Mouse (Mus musculus) neutrophil, adult 83 days (primary cell): ENCODE measurements around the gene Mterf2. TPM values are rescaled to one million over a fixed set of nuclear protein-coding genes. Genes with fewer than 3 reads are reported as not detected.

Experiments used
- total RNA-seq, 2 experiments: library from RNA; stranded (reverse); gene quantifications; one replicate each; pipeline ENCODE4 v1.2.4; 2023

Gene Mterf2
- total RNA-seq, result 1 to 10 TPM in 1 of 2 experiments, under 1 TPM in 1; 0.84 to 1.8 TPM

DNA sequence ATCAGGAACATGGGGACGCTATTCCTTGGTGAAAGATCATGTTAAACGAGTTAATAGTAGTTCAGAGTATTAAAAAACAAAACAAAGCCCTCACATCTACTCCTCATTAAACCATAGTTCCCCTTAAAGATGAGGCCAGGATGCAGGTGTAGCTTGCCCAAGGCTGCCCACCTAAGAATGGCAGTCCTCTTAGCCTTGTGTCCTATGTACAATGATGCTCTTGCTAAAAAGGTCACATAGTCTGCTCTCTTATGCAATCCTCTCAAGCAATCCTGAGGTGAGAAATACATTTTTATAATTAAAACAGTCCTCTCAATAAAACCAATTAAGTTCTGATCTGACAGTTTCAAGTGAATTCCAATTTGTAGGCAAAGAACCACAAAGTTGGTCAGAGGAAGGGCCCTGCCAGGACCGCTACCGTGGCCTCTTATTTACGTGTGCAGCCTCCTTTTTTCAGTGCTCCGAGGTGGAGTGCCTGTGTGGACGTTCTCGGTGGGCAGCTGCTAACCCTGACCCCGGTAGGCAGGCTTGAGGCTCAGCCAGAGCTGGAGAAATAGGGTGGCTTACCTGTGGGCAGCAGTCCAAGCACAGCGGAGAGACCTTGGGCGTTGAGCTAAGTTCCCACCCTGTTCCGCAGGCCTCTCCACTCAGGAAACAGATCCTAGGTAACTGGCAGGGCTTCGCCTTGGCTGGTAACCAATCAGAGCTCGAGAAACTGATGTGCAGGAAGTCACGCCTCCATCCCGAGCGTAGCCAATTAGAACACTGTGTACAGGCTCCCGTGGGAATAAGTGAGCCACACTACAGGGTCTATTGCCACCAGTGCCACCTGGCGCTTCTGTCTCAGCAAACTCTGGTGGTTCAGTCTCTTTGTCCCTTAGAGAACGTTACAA, at the start of gene Mterf2:
TSS of gene Mterf2 (minus strand) at position 633 of the 893 bp plus-strand sequence.

DNA sequence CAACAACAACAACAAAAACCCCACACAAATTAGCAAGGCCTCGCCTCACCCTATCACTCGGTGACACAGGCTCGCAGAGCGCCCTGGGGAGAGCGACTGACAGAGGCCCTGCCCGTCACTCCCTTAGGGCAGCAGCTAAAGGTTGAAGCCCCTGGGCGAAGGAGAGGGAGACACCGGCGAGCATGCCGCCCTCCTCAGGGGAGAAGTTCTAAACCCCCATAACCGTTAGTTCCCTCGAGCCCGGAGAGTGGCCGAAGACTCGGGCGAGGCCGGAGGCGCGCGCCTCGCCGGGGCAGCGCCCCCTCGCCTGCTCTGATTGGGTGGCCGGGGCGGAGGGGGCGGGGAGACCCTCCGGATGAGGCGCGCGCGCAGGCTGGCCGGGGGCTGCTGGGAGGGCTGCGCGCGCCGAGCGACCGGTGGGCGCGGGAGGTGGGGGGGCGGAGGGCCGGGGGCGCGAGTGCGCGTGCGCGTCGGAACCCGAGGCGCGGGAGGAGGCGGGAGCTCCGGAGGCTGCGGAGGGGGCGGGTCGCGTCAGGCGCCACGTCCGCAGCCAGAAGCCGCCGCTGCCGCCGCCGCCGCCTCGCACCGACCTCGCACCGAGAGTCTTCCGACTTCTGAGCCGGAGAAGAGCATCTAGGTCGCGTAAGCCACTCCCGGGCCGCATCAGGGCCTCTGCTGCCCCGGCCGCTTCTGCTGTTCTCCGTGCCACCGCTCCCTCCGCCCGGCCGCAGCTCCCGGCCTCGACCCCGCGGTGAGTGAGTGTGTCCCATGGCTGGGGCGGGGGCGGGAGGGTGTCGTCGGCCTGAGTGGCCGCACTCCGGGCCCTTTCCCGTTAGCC, 25.4 kb downstream of the Mterf2 start, which contains the start of the genes Fhl4 and Tmem263:
TSS of gene Fhl4 (minus strand) at position 249 of the 838 bp plus-strand sequence.
TSS of gene Tmem263 (plus strand) at position 381 of the 838 bp plus-strand sequence.

Other genes starting within 250 kb of the Mterf2 start
- gene Ric8b, start 210.4 kb downstream of the Mterf2 start, total RNA-seq, result 10 to 100 TPM; 16.8 TPM
- gene Fhl4, start 25.5 kb downstream of the Mterf2 start, total RNA-seq, result under 1 TPM; 0.22 to 0.37 TPM
- 1 to 10 TPM; 5.9 to 6.9 TPM for gene Tmem263, start 25.4 kb downstream of the Mterf2 start, total RNA-seq
- gene Cry1, start 57.0 kb upstream of the Mterf2 start, total RNA-seq, result 10 to 100 TPM; 18.3 to 20.8 TPM